Comparison of ENCODE assay signal across 8 mouse cellular contexts in genomic region chr13:54955695-54956471, GRCm38 (mm10). TPM values are rescaled to one million over a fixed set of nuclear protein-coding genes. Genes with fewer than 3 reads are reported as not detected.
DNase-seq lines count a peak whose midpoint lies in the region; ATAC-seq and TF ChIP-seq lines count a peak whose summit lies in the region.

No protein-coding gene starts in this region.

- H3K9ac ChIP-seq in kidney, embryonic 15.5 days, result peak overlapping the region; percentile 38
- no peak overlapping the region for H3K9ac ChIP-seq in lung, postnatal 0 days (replicated peaks; ENCODE audit: low read depth)

- peak overlapping the region; percentile 97 for H3K4me2 ChIP-seq in kidney, embryonic 15.5 days
- H3K4me2 ChIP-seq in lung, postnatal 0 days (replicated peaks; ENCODE audit: low read depth, low read length), result peak overlapping the region; percentile 88

- intact Hi-C loops in left cerebral cortex, postnatal 4 days (cut with DNase I), result loop anchor here (10.0 kb wide), 1 partner anchor 151 kb away; no protein-coding TSS in a partner anchor
- intact Hi-C loops in left cerebral cortex, postnatal 25 days (cut with DNase I), result no loop called here

- peak; percentile 35; the same call in 1 of the 2 replicates for TF ChIP-seq POLR2A in brain, embryonic 14.5 days (IDR thresholded peaks at IDR 0.05; ENCODE audit: borderline replicate concordance, extremely low read depth, insufficient read depth, insufficient read length, poor library complexity, severe bottlenecking)

- TF ChIP-seq CTCF in brain, embryonic 14.5 days (IDR thresholded peaks at IDR 0.05; ENCODE audit: borderline replicate concordance, extremely low read depth, insufficient read depth, insufficient read length), result no peak
- no peak for TF ChIP-seq CTCF in lung, postnatal 0 days (IDR thresholded peaks at IDR 0.05)

- H3K27ac ChIP-seq in kidney, embryonic 15.5 days, result no peak overlapping the region
- no peak overlapping the region for H3K27ac ChIP-seq in lung, postnatal 0 days (ENCODE audit: low read length)

- H3K4me1 ChIP-seq in kidney, embryonic 15.5 days, result peaks cover 26% of the 10 kb centered on the region
- H3K4me1 ChIP-seq in lung, postnatal 0 days (ENCODE audit: insufficient read depth, low read depth, low read length), result 0 out of 2 replicates have a peak, but pooled peaks cover 10% of the 10 kb centered on the region

- H3K4me3 ChIP-seq in kidney, embryonic 15.5 days (replicated peaks), result peak overlapping the region; percentile 58
- H3K4me3 ChIP-seq in lung, postnatal 0 days (ENCODE audit: low read depth, low read length), result peak overlapping the region; percentile 47

- WGBS in kidney, embryonic 15.5 days, result under 1% methylated on average over 61 of the region's 61 CpGs
- 2% methylated on average over 61 of the region's 61 CpGs for WGBS in lung, postnatal 0 days

- peaks cover 84% of the 10 kb centered on the region for H3K27me3 ChIP-seq in kidney, embryonic 15.5 days
- 0 out of 2 replicates have a peak, but pooled peaks cover 4% of the 10 kb centered on the region for H3K27me3 ChIP-seq in lung, postnatal 0 days (replicated peaks; ENCODE audit: insufficient read depth, low read length)

- TF ChIP-seq EP300 in lung, postnatal 0 days (IDR thresholded peaks at IDR 0.05), result no peak

- DNase-seq in left cerebral cortex, postnatal 4 days, result peak; percentile 60
- DNase-seq in left cerebral cortex, postnatal 25 days (ENCODE audit: low spot score in 2 of 2), result no peak
- peak; percentile 94 for DNase-seq in brain, embryonic 14.5 days (ENCODE audit: low read depth)
- peak; percentile 38 for DNase-seq in lung, postnatal 0 days (ENCODE audit: low spot score)
- DNase-seq in retina, postnatal 1 day, result peak; percentile 93
- DNase-seq in c-Kit-positive CD71-positive TER-119-positive erythroid progenitor cells, embryonic 14.5 days (ENCODE audit: low spot score), result no peak

- no peaks in the 10 kb centered on the region for H3K36me3 ChIP-seq in kidney, embryonic 15.5 days
- no peaks in the 10 kb centered on the region for H3K36me3 ChIP-seq in lung, postnatal 0 days (ENCODE audit: insufficient read depth, low read length)

- peak; percentile 72 for ATAC-seq in granulocyte monocyte progenitor cell, adult 5-6 weeks (replicated peaks; ENCODE audit: poor library complexity, severe bottlenecking)
- ATAC-seq in kidney, embryonic 15.5 days (replicated peaks; ENCODE audit: low FRiP score), result peak; percentile 73
- ATAC-seq in lung, postnatal 0 days, result peak; percentile 72

- H3K9me3 ChIP-seq in kidney, embryonic 15.5 days (replicated peaks), result no peaks in the 10 kb centered on the region
- H3K9me3 ChIP-seq in lung, postnatal 0 days (ENCODE audit: low read length), result no peaks in the 10 kb centered on the region

RNA-seq across cellular contexts. Expression of gene Unc5a, which starts 6.7 kb away (rescaled TPM):
- total RNA-seq in left cerebral cortex, postnatal 4 days (2021), result 10 to 100 TPM; 51.7 to 52.6 TPM
- total RNA-seq in left cerebral cortex, postnatal 25 days (2021), result 10 to 100 TPM; 83.6 to 96.6 TPM
- polyA plus RNA-seq in brain, embryonic 14.5 days (2012; rRNA removed), result 29.2 and 29.7 TPM in 2 replicates
- not detected in 2 replicates for total RNA-seq in granulocyte monocyte progenitor cell, adult 5-6 weeks (2014; fragmentation: Nextera tagmentation)
- total RNA-seq in granulocyte monocyte progenitor cell, adult 5-6 weeks (2017), result 0.30 TPM in 1 of 2 replicates, not detected in the other
- 2.5 and 2.7 TPM in 2 replicates for polyA plus RNA-seq in kidney, embryonic 15.5 days (2015; fragmentation: Nextera tagmentation; extraction: Ambion mirVana)
- 1.4 and 1.9 TPM in 2 replicates for polyA plus RNA-seq in lung, postnatal 0 days (2015; fragmentation: Nextera tagmentation; extraction: Ambion mirVana)

Comparison
In these comparisons a context has a peak if more than half of its experiments do, and no peak if none do; other contexts are left out.
1. DNase-seq: peak in left cerebral cortex, postnatal 4 days (single experiment), brain, embryonic 14.5 days (single experiment), lung, postnatal 0 days (single experiment) and retina, postnatal 1 day (single experiment); none in left cerebral cortex, postnatal 25 days (0 of 2) and c-Kit-positive CD71-positive TER-119-positive erythroid progenitor cells, embryonic 14.5 days (single experiment).
2. RNA of gene Unc5a, which starts 6.7 kb away (total RNA-seq): 83.6 to 96.6 TPM in left cerebral cortex, postnatal 25 days and 51.7 to 52.6 TPM in left cerebral cortex, postnatal 4 days; 0.30 TPM in granulocyte monocyte progenitor cell, adult 5-6 weeks; every median in the first group is over 10 times any median in the second.
3. Peak in every context shown above with its lines, with median percentiles within 50 percentile points of each other: ATAC-seq.